Mouse (Mus musculus) CH12.LX (cell line): Measurements from ENCODE around the gene Rhod. TPM values are rescaled to one million over a fixed set of nuclear protein-coding genes. Genes with fewer than 3 reads are reported as not detected.

Source experiments
- DNase-seq: peaks from one replicate; pipeline ENCODE4 v3.0.0-alpha.2; 2013; ENCODE audit errors: extremely low read depth
- H3K27ac ChIP-seq: 2 replicates; pipeline ENCODE4 v1.5.1; 2012; ENCODE audit warnings: low read depth, mild to moderate bottlenecking, control low read depth, moderate library complexity; ENCODE audit not compliant: insufficient read depth
- H3K27me3 ChIP-seq: replicated peaks from 2 replicates; pipeline ENCODE3; 2012; ENCODE audit warnings: inconsistent platforms
- H3K36me3 ChIP-seq, 2 experiments: replicated peaks in 1 of 2; 2 replicates each; pipeline versions ENCODE3 to v1.6.1; 2012; ENCODE audit warnings: inconsistent platforms in 1 of 2, low read length in 1 of 2, mild to moderate bottlenecking in 1 of 2, mixed read lengths in 1 of 2, moderate library complexity in 1 of 2; ENCODE audit not compliant: control insufficient read depth in 1 of 2, insufficient read depth in 1 of 2
- H3K4me1 ChIP-seq, 2 experiments: 2 replicates each; pipeline ENCODE4 v1.6.1; 2012; ENCODE audit warnings: inconsistent platforms in 1 of 2, moderate library complexity in 1 of 2; ENCODE audit not compliant: insufficient read depth in 2 of 2, control insufficient read depth in 1 of 2
- H3K4me2 ChIP-seq: 2 replicates; pipeline ENCODE4 v1.6.1; 2012; ENCODE audit warnings: low read depth, mild to moderate bottlenecking, control low read depth; ENCODE audit not compliant: poor library complexity, insufficient read depth, severe bottlenecking
- H3K4me3 ChIP-seq, 3 experiments: fragments of 150-350 bp in 1 of 3; sonication (generic) in 1 of 3; replicated peaks in 1 of 3; 2 replicates each; pipeline versions ENCODE3 to v1.5.1; 2011 to 2012; ENCODE audit warnings: low read depth in 2 of 3, low read length in 2 of 3, mild to moderate bottlenecking in 2 of 3, moderate library complexity in 2 of 3, control low read depth in 1 of 3, improper control_type of control experiment in 1 of 3, inconsistent platforms in 1 of 3, mixed read lengths in 1 of 3; ENCODE audit not compliant: poor library complexity in 1 of 3
- H3K79me2 ChIP-seq: replicated peaks from 2 replicates; pipeline ENCODE4 v1.6.1; 2012; ENCODE audit warnings: mild to moderate bottlenecking, moderate library complexity; ENCODE audit not compliant: control insufficient read depth, poor library complexity, insufficient read depth, severe bottlenecking; ENCODE audit errors: extremely low read depth
- H3K9ac ChIP-seq: 2 replicates; pipeline ENCODE4 v1.6.1; 2012; ENCODE audit warnings: low read depth, mild to moderate bottlenecking, control low read depth, moderate library complexity; ENCODE audit not compliant: insufficient read depth
- H3K9me3 ChIP-seq: replicated peaks from 2 replicates; pipeline ENCODE3; 2012; ENCODE audit warnings: low read length, inconsistent platforms, mixed read lengths
- CHD2 ChIP-seq: IDR thresholded peaks from 2 replicates; pipeline ENCODE4 v1.6.1; 2011; ENCODE audit warnings: low read length, improper control_type of control experiment
- EP300 ChIP-seq: IDR thresholded peaks from 2 replicates; pipeline ENCODE4 v1.6.1; 2011; ENCODE audit warnings: low read length, improper control_type of control experiment
- ETS1 ChIP-seq: conservative IDR thresholded peaks from 2 replicates; pipeline ENCODE4 v1.6.1; 2012; ENCODE audit warnings: low read depth, mild to moderate bottlenecking, inconsistent platforms, low read length, improper control_type of control experiment, moderate library complexity
- GABPA ChIP-seq: IDR thresholded peaks from 2 replicates; pipeline ENCODE4 v1.6.1; 2012; ENCODE audit warnings: low read depth, low read length, improper control_type of control experiment, inconsistent platforms; ENCODE audit not compliant: insufficient replicate concordance
- HCFC1 ChIP-seq: IDR thresholded peaks from 2 replicates; pipeline ENCODE4 v1.6.1; 2012; ENCODE audit warnings: low read depth, mild to moderate bottlenecking, inconsistent platforms, low read length, improper control_type of control experiment
- JUN ChIP-seq: IDR thresholded peaks from 2 replicates; pipeline ENCODE4 v1.6.1; 2011; ENCODE audit warnings: low read depth, mild to moderate bottlenecking, low read length, improper control_type of control experiment, moderate library complexity; ENCODE audit not compliant: insufficient read depth
- KAT2A ChIP-seq: IDR thresholded peaks from 2 replicates; pipeline ENCODE4 v1.6.1; 2012; ENCODE audit warnings: low read length, improper control_type of control experiment, inconsistent platforms; ENCODE audit not compliant: insufficient replicate concordance
- MAFK ChIP-seq: IDR thresholded peaks from 2 replicates; pipeline ENCODE4 v1.6.1; 2011; ENCODE audit warnings: low read length, improper control_type of control experiment; ENCODE audit not compliant: insufficient replicate concordance
- MEF2A ChIP-seq: IDR thresholded peaks from 2 replicates; pipeline ENCODE4 v1.6.1; 2014; ENCODE audit warnings: low read depth, mild to moderate bottlenecking, inconsistent platforms, low read length, improper control_type of control experiment, borderline replicate concordance
- POLR2A ChIP-seq: IDR thresholded peaks from 2 replicates; pipeline ENCODE4 v1.6.1; 2011; ENCODE audit warnings: low read depth, mild to moderate bottlenecking, improper control_type of control experiment, low read length
- SMC3 ChIP-seq: IDR thresholded peaks from 2 replicates; pipeline ENCODE4 v1.6.1; 2011; ENCODE audit warnings: low read depth, low read length, improper control_type of control experiment
- TBP ChIP-seq: conservative IDR thresholded peaks from 2 replicates; pipeline ENCODE4 v1.6.1; 2011; ENCODE audit warnings: low read depth, low read length, improper control_type of control experiment
- TCF12 ChIP-seq: IDR thresholded peaks from 2 replicates; pipeline ENCODE4 v1.6.1; 2014; ENCODE audit warnings: low read depth, mild to moderate bottlenecking, inconsistent platforms, low read length, improper control_type of control experiment
- UBTF ChIP-seq: IDR thresholded peaks from 2 replicates; pipeline ENCODE4 v1.6.1; 2012; ENCODE audit warnings: low read depth, mild to moderate bottlenecking, inconsistent platforms, low read length, improper control_type of control experiment, moderate library complexity
- USF1 ChIP-seq: IDR thresholded peaks from 2 replicates; pipeline ENCODE4 v1.6.1; 2014; ENCODE audit warnings: low read depth, mild to moderate bottlenecking, inconsistent platforms, low read length, improper control_type of control experiment
- ZC3H11A ChIP-seq: IDR thresholded peaks from 2 replicates; pipeline ENCODE4 v1.6.1; 2012; ENCODE audit warnings: low read depth, mild to moderate bottlenecking, inconsistent platforms, low read length, improper control_type of control experiment
- ZMIZ1 ChIP-seq: IDR thresholded peaks from 2 replicates; pipeline ENCODE4 v1.6.1; 2012; ENCODE audit warnings: low read depth, mild to moderate bottlenecking, inconsistent platforms, low read length, improper control_type of control experiment
- ZNF384 ChIP-seq: IDR thresholded peaks from 2 replicates; pipeline ENCODE4 v1.6.1; 2012; ENCODE audit warnings: low read depth, low read length, improper control_type of control experiment, inconsistent platforms
- dilution Hi-C: fragments of 300-500 bp; cut with MboI; formaldehyde crosslinking; loops from 2 replicates; pipeline ENCODE4 v1.14.3; 2020; ENCODE audit warnings: low sequenced_read_pairs; ENCODE audit not compliant: extremely low pct_unique_long_range_greater_than_20kb, extremely low pct_ligation_motif_present
- in situ Hi-C: fragments of 300-500 bp; cut with MboI; formaldehyde crosslinking; loops from 3 replicates; pipeline ENCODE4 v1.14.3; 2019; ENCODE audit warnings: low sequenced_read_pairs, low pct_ligation_motif_present, low pct_unique_long_range_greater_than_20kb, mixed read lengths
- polyA plus RNA-seq: library from polyadenylated mRNA; unstranded; fragments of >175 nt; gene quantifications from 2 replicates; pipeline ENCODE4 v1.2.1, GENCODE M21; 2012; ENCODE audit warnings: low read depth; ENCODE audit not compliant: insufficient read length
- total RNA-seq, 2 experiments: library from RNA; depleted of rRNA; stranded (reverse); fragments of 300-350 nt in 1 of 2; fragments of >200 nt in 1 of 2; gene quantifications; 2 replicates each; pipeline ENCODE4 v1.2.3; 2012 to 2014

The Rhod gene
- total and polyA plus RNA-seq, 3 experiments, result 14.4 to 20.1 (median 19.3) TPM

DNA sequence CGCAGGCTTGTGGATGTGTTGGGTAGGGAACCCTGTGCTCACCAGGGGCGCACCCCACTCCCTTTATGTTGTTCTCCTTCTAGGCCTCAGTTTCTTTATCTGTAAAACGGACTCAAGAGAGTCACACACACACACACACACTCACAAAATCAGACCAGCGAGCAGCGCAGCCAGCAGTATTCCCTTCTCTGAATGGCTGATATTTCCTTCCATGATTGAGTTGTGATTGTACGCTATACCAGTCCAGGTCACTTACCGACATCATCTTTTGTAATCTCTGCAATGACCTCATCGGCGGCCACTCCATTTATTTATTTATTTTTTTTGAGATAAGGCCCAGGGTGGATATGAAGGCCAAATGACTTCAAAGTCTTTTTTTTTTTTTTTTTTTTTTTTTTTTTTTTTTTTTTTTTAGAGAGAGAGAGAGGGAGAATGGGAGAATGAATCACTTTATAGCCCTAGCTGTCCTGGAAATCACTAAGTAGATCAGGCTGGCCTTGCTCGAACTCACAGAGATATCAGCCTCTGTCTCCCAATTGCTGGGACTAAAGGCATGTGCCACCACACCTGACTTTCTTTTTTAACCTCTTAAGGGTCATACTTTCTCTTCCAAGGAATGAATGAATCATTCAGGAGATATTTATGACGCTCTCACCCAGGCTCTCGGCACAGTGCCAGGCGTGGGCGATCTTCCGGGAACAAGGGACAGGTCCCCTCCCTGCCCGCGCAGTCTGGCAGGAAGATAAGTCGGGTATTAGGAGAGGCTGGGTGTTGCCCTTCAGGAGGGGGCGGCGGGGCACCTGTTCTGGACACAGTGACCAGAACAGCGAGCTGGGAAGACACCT is 38.3 kb upstream of the Rhod start, which contains the start of gene Syt12:
Gene Syt12 (minus strand): TSS at position 103 of the 845 bp plus-strand sequence.
- dilution Hi-C loops (no loop called here), in situ Hi-C loops (loop anchor here (25.0 kb wide), 2 partner anchors 385 to 510 kb away; partner anchors contain the start of genes Ctsf and Npas4)
- Histone ChIP-seq H3K79me2 (no peaks in the 10 kb centered on the region), H3K9me3 (peaks cover 6% of the 10 kb centered on the region), H3K4me2 (no peak within 1 kb of the TSS), H3K27ac (no peak within 1 kb of the TSS), H3K4me3 (no peak within 1 kb of the TSS), H3K9ac (no peak within 1 kb of the TSS), H3K36me3 (no peaks in the 10 kb centered on the region), H3K27me3 (peaks cover 5% of the 10 kb centered on the region), H3K4me1 (no peaks in the 10 kb centered on the region)
- DNase-seq, result no peak
- TF ChIP-seq ZNF384 (peak; percentile 41; the same call in 1 of the 2 replicates), UBTF (no peak), SMC3 (no peak), EP300 (no peak)

- DNase-seq, result no peak
- Histone ChIP-seq H3K4me2 (no peak overlapping the region), H3K27me3 (peaks cover 8% of the 10 kb centered on the region), H3K9me3 (peaks cover 6% of the 10 kb centered on the region), H3K4me1 (no peaks in the 10 kb centered on the region), H3K9ac (no peak overlapping the region), H3K27ac (no peak overlapping the region), H3K79me2 (no peaks in the 10 kb centered on the region), H3K4me3 (no peak overlapping the region), H3K36me3 (no peaks in the 10 kb centered on the region)
- in situ Hi-C loops, result loop anchor here (25.0 kb wide), 2 partner anchors 386 to 511 kb away; partner anchors contain the start of genes Ctsf and Npas4
- dilution Hi-C loops, result no loop called here
- no peak for TF ChIP-seq CHD2
- TF ChIP-seq SMC3, result no peak
- no peak for TF ChIP-seq KAT2A
- no peak for TF ChIP-seq ZMIZ1
- TF ChIP-seq TCF12, result no peak
- no peak for TF ChIP-seq JUN
- no peak for TF ChIP-seq POLR2A
- no peak for TF ChIP-seq GABPA
- TF ChIP-seq ZC3H11A, result no peak
- no peak for TF ChIP-seq MAFK
- no peak for TF ChIP-seq ETS1
- no peak for TF ChIP-seq HCFC1
- no peak for TF ChIP-seq USF1
- TF ChIP-seq TBP, result no peak
- TF ChIP-seq MEF2A, result no peak
Observed at GRCm38 (mm10) chr19:4476601-4477257, 37.5 kb upstream of the Rhod start.
